Mouse (Mus musculus) adipocyte (in vitro differentiated cells): ENCODE data around the gene Fbln2.
A peak's percentile ranks its signal among the peaks of the same experiment; 100 is the strongest.

Experiments
- DNase-seq: peaks from one replicate; pipeline ENCODE4 v3.0.0-alpha.2; 2016; ENCODE audit warnings: low spot score

Gene Fbln2

GRCm38 (mm10) chr6:91231000-91231399, 18.7 kb downstream of the Fbln2 start:
- DNase-seq: no peak

DNA sequence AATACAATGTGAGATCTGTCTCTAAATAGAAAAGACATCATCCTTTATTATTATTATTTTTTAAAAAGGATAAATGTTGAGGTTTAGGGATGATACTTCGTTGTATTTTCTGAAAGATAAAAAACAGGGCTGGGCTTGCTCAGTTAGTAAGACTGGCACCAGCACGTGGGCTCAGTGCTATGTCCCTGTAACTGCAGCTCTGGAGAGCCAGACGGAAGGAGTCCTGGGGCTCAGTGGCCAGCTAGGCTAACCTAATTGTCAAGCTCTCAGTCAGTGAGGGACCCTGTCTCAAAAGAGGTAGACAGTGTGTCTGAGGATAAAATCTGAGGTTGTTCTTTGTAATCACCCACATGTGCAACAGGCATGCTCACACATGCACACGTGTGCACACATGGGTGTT, 19.3 kb downstream of the Fbln2 start:
- no peak for DNase-seq

GRCm38 (mm10) chr6:91233011-91233410, 20.8 kb downstream of the Fbln2 start:
- no peak for DNase-seq

- no peak for DNase-seq
Measured at GRCm38 (mm10) chr6:91233424-91234015, 21.3 kb downstream of the Fbln2 start.

DNA sequence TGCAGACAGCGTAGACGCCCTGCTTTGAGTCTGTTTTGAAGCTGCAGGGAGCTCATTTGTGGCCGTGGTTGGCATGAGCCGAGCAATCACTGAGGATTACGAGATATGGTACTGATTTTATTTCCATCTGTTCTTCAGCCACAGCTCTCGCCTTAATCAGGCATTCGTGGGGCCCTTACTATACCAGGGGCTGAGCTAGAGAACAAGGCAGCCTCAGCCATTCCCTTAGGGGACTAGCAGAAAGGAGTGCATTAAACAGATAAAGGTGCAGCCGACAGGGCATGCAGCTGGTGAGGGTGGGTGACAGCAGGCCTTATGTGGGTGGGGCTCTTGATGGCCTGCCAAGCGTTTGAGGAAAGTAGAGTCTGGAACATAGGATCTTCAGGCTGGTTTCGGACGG, 23.8 kb downstream of the Fbln2 start:
- DNase-seq: no peak

DNA sequence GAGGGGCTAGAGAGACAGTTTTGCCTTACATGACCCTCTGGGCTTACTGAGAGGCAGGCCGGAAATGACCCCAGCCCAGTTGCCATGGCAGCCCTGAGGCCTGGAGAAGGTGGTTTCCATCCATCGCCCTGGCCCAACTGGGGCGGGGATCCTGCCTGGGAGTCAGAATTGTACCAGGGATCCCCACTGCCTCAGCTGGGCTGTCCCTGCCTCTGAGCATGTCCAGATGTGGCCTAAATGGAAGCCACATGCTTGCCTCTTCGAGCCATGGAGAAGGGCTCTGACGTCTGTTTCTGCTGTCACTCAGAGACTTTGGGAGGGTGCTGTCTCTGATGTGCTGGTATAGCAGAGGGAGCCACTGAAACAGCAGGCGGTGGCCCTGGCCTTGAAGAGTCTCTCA, 24.2 kb downstream of the Fbln2 start:
- no peak for DNase-seq

GRCm38 (mm10) chr6:91237273-91237672, 25.0 kb downstream of the Fbln2 start:
- DNase-seq: no peak

DNA sequence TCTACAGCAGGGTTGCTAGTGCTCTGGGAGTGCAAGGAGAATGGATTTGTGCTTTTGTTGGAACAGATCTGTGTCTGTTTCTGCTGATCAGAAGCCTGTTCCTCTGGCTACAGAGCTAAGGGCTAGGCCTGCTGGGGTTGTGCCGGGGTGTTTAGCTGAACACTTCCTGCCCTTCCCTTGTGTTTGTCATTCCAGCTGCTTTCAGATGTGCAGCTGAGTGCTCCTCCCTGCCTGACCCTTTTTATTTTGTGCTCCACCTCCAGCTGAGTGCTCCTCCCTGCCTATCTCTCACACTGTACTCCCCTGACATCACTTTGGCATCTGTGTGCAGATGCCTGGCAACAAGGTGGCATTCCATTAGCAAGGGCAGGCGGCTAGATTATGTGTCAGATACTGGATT, 28.3 kb downstream of the Fbln2 start:
- no peak for DNase-seq

DNA sequence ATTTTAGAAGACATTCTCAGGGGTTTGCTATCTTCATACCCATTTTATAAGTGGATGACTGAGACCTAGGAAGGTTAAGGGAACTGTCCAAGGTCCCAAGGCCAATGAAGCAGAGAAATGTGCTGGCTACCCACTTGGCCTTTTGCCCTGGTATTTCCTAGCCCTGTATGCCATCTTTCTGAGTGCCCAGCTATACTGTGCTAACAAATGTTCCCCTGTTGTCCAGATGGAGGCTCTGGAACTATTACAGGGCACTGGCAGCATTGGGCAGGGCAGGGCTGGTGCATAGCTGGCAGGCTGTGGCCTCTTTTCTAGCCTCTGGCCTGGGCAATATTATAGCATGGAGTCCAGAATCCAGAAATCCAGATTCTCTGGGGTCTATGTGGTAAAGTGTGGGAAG, 28.7 kb downstream of the Fbln2 start:
- DNase-seq: peak; percentile 82

DNA sequence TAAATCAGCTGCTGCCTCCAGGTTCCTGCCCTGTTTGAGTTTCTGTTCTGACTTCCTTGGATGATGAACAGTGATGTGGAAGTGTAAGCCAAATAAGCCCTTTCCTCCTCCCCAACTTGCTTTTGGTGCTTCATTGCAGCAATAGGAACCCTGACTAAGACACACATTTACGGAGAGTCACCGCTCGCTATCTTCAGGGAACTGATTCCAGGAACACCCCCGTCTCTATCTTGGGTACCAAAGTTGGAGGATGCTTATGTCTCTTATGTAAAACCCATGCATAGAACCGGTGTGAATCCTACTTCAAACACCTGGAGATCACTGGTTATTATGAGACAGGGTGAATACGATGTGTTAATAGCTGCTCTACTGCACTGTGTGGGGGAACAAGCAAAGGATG, 31.1 kb downstream of the Fbln2 start:
- DNase-seq: no peak

DNA sequence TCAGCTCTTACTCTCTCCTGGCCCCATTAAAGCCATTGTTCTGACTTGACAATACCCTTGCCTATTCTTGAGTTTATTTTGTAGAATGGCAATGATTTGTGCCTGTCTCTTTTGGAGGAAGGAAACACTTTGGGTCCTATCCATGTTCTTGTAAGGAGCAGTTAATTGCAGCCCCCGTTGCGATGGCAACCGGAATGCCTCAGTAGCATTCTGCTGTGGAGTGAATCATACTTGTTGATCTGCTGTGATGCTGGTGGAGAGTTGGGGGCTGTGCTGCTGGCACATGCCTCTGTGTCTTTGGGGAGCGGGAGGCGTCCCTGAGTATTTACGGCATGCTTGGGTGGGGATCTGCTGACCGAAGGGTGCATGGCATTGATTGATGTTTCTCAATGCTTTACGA, 32.1 kb downstream of the Fbln2 start:
- no peak for DNase-seq

DNA sequence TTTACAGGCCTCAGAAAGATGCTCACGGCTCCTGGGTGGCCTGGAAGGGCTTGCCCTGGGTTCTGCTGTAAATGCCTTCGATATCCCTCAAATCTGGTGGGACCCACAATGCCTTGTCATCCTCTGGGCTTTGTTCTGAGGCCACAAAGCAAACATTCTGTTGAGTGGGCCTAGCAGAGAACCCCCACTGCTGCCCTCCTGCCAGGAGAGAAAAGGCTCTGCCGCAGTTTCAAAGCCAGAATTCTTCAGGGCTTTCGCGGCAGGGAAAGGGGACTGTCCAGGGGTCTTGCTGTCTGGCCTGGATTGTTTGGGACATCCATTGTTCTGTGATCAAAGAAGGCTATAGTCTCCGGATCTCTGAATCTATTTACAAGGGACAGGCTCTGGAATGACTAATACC, 33.1 kb downstream of the Fbln2 start:
- no peak for DNase-seq

GRCm38 (mm10) chr6:91247343-91247742, 35.1 kb downstream of the Fbln2 start:
- no peak for DNase-seq

GRCm38 (mm10) chr6:91248627-91249026, 36.4 kb downstream of the Fbln2 start:
- peak; percentile 71 for DNase-seq

DNA sequence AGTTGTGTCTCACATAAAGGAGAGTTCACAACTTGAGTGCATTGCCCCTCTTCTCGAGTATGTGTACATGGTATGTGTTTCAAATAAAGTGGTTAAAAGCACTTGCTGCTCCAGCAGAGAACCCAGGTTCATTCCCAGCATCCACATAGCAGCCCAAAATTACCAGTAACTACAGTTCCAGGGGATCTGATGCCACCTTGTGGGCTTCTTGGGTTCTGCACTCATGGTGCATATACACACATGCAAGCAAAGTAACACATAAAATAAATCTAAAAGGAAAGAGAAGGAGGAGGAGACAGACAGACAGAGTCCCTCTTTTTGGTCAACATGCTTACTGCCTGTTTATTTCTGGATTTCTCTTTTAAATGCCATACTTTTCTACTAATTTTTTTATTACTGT, 37.5 kb downstream of the Fbln2 start:
- DNase-seq: peak; percentile 34

GRCm38 (mm10) chr6:91259440-91260120, 47.3 kb downstream of the Fbln2 start:
- peak; percentile 90 for DNase-seq

GRCm38 (mm10) chr6:91260347-91260986, 48.2 kb downstream of the Fbln2 start:
- DNase-seq: peak; percentile 90

DNA sequence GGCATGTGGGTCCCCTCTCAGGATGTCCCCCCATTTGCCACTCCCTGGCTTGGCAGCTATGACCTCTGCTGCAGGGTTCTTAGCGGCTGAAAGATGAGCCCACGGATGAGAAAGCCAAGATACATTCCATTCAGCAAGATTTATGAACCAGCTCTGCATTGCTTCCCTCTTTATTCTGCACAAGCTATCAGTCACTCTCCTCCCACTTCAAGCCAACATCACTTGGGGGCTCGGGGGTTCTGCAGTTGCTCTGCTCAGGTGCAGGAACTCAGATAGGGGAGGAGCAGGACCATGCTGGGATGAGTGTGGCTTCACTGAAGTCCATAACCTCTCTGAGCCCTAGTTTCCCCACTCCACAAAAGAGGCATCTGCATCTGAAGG, 48.7 kb downstream of the Fbln2 start:
- DNase-seq: no peak

GRCm38 (mm10) chr6:91265616-91266015, 53.4 kb downstream of the Fbln2 start:
- no peak for DNase-seq

GRCm38 (mm10) chr6:91266647-91267046, 54.4 kb downstream of the Fbln2 start:
- peak; percentile 74 for DNase-seq

DNA sequence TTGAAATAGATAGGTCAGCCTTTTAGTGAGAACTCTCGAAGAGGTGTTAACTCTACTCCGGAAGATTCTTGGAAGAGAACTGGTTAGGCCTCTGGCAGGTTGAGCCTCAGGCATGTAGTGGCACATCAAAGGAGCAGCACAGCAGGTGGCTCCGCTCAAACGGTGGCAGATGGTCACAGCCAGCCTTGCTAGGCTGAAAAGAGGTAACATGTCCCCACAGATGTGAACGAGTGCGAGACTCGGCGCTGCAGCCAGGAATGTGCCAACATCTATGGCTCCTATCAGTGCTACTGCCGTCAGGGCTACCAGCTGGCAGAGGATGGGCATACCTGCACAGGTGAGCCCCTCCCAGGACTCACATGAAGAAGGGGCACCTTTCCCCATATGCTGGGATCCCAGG, 56.1 kb downstream of the Fbln2 start:
- DNase-seq: no peak

GRCm38 (mm10) chr6:91277549-91277948, 65.3 kb downstream of the Fbln2 start:
- DNase-seq: peak; percentile 81

GRCm38 (mm10) chr6:91278302-91278701, 66.0 kb downstream of the Fbln2 start:
- DNase-seq: no peak

DNA sequence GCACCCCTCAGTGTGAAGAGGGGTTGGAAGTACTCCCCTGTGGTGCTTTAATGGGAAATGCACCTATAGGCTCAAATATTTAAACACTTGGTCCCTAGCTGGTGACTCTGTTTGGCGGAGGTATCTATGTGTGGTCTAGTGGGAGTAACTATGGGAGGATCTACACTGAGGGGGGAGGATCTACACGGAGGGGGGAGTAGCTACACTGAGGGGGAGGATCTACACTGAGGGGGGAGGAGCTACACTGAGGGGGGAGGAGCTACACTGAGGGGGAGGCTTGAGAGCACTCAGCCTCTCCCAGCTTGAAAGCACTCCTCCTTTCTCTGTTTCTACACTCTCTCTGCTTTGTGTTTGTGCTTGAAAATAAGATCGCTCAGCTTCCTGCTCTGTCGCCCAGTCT, 67.2 kb downstream of the Fbln2 start:
- DNase-seq: no peak
